ENCODE assay signal across 13 mouse cellular contexts in the genomic region with DNA sequence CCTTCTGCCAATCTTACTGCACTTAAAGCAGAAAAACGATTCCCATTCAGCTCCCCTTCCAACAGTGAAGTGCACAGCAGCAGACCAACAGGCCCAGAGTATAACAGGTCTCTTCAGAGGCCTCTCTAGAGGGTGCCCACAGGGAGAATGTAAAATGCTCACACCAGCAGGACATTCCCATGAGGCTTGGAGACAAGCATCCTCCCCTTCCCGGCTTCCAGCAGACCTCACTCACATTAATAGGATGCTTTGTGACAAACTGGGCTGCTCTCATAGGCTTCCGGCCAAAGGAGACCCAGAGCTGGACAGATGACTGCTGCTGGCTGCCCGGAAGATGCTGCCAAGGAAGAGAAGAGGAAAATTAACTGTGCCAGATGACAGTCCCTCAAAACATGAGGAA. TPM values are rescaled to one million over a fixed set of nuclear protein-coding genes. Genes with fewer than 3 reads are reported as not detected.
DNase-seq lines count a peak whose midpoint lies in the region; ATAC-seq lines count a peak whose summit lies in the region.
"Had no signal": no experiment of that assay in that cellular context is flagged by ENCODE, and none has a peak within 500 bp of the region (broad histone marks: within the 10 kb centered on the region; RNA-seq: fewer than 3 reads in every experiment).

No protein-coding gene starts in this region.

- no peaks in the 10 kb centered on the region for H3K36me3 ChIP-seq in hindbrain, embryonic 16.5 days (ENCODE audit: control insufficient read depth, insufficient read depth, low read length)
- no peaks in the 10 kb centered on the region for H3K36me3 ChIP-seq in hindbrain, embryonic 10.5 days
- peaks cover 4% of the 10 kb centered on the region; the same call in 1 of the 2 replicates for H3K36me3 ChIP-seq in midbrain, embryonic 14.5 days (ENCODE audit: control insufficient read depth, insufficient read depth, low read length)
- no peaks in the 10 kb centered on the region for H3K36me3 ChIP-seq in midbrain, embryonic 13.5 days
- H3K36me3 ChIP-seq: forebrain, embryonic 10.5 days; limb, embryonic 15.5 days had no signal

- no peaks in the 10 kb centered on the region for H3K9me3 ChIP-seq in hindbrain, embryonic 16.5 days (ENCODE audit: control insufficient read depth, low read length)
- H3K9me3 ChIP-seq in hindbrain, embryonic 10.5 days: no peaks in the 10 kb centered on the region
- H3K9me3 ChIP-seq in midbrain, embryonic 14.5 days (ENCODE audit: control insufficient read depth, low read length): no peaks in the 10 kb centered on the region
- H3K9me3 ChIP-seq in midbrain, embryonic 13.5 days: no peaks in the 10 kb centered on the region
- H3K9me3 ChIP-seq: forebrain, embryonic 10.5 days; limb, embryonic 15.5 days; neural tube, embryonic 13.5 days had no signal

- 0 out of 2 replicates have a peak overlapping the region, but pooled peaks have one; percentile 13 for H3K9ac ChIP-seq in hindbrain, embryonic 16.5 days (ENCODE audit: low read depth, low read length)
- no peak overlapping the region for H3K9ac ChIP-seq in midbrain, embryonic 14.5 days (replicated peaks; ENCODE audit: low read length)
- H3K9ac ChIP-seq in midbrain, embryonic 13.5 days (replicated peaks): no peak overlapping the region
- H3K9ac ChIP-seq: limb, embryonic 15.5 days; neural tube, embryonic 13.5 days had no signal

- H3K4me3 ChIP-seq in hindbrain, embryonic 16.5 days (ENCODE audit: low read length): no peak overlapping the region
- H3K4me3 ChIP-seq in hindbrain, embryonic 10.5 days: no peak overlapping the region
- H3K4me3 ChIP-seq in midbrain, embryonic 14.5 days (replicated peaks; ENCODE audit: low read depth, low read length): no peak overlapping the region
- no peak overlapping the region for H3K4me3 ChIP-seq in midbrain, embryonic 13.5 days (replicated peaks)
- H3K4me3 ChIP-seq: forebrain, embryonic 10.5 days; limb, embryonic 15.5 days; neural tube, embryonic 13.5 days had no signal

- H3K27me3 ChIP-seq in hindbrain, embryonic 16.5 days (replicated peaks; ENCODE audit: control insufficient read depth, insufficient read depth, low read length): no peaks in the 10 kb centered on the region
- H3K27me3 ChIP-seq in hindbrain, embryonic 10.5 days (ENCODE audit: insufficient read depth, poor library complexity, severe bottlenecking): no peaks in the 10 kb centered on the region
- H3K27me3 ChIP-seq in midbrain, embryonic 14.5 days (ENCODE audit: control insufficient read depth, insufficient read depth, low read length): no peaks in the 10 kb centered on the region
- H3K27me3 ChIP-seq in midbrain, embryonic 13.5 days: no peaks in the 10 kb centered on the region
- H3K27me3 ChIP-seq: limb, embryonic 15.5 days; neural tube, embryonic 13.5 days had no signal

- ATAC-seq in hindbrain, embryonic 16.5 days: peak; percentile 70
- no peak for ATAC-seq in midbrain, embryonic 14.5 days (ENCODE audit: low FRiP score, low TSS enrichment)
- ATAC-seq in midbrain, embryonic 13.5 days: no peak
- no peak for ATAC-seq in megakaryocyte progenitor cell, adult 5-6 weeks (replicated peaks; ENCODE audit: poor library complexity)

- peaks cover 8% of the 10 kb centered on the region; the same call in 1 of the 2 replicates for H3K4me1 ChIP-seq in hindbrain, embryonic 16.5 days (ENCODE audit: control insufficient read depth, insufficient read depth, low read depth, low read length)
- H3K4me1 ChIP-seq in hindbrain, embryonic 10.5 days (replicated peaks): no peaks in the 10 kb centered on the region; the same call in 1 of the 2 replicates
- 0 out of 2 replicates have a peak, but pooled peaks cover 4% of the 10 kb centered on the region for H3K4me1 ChIP-seq in midbrain, embryonic 14.5 days (ENCODE audit: control insufficient read depth, insufficient read depth, low read length)
- peaks cover 11% of the 10 kb centered on the region for H3K4me1 ChIP-seq in midbrain, embryonic 13.5 days (replicated peaks)

- peak overlapping the region; percentile 41; the same call in 1 of the 2 replicates for H3K27ac ChIP-seq in hindbrain, embryonic 16.5 days (ENCODE audit: low read depth, low read length)
- H3K27ac ChIP-seq in hindbrain, embryonic 10.5 days: no peak overlapping the region
- no peak overlapping the region for H3K27ac ChIP-seq in midbrain, embryonic 14.5 days (replicated peaks; ENCODE audit: low read depth, low read length)
- H3K27ac ChIP-seq in midbrain, embryonic 13.5 days: no peak overlapping the region
- H3K27ac ChIP-seq: forebrain, embryonic 10.5 days; limb, embryonic 15.5 days; neural tube, embryonic 13.5 days had no signal

- no peak for DNase-seq in hindbrain, embryonic 10.5 days (ENCODE audit: low spot score)
- DNase-seq in midbrain, embryonic 14.5 days: peak; percentile 22
- DNase-seq in cerebellum, adult 9-11 months: peak; percentile 67
- peak; percentile 23 for DNase-seq in lung, postnatal 25 days (ENCODE audit: low spot score)
- no peak for DNase-seq in thymus, postnatal 25 days
- DNase-seq: heart, adult 18-20 months; kidney, postnatal 36 days had no signal

- H3K4me2 ChIP-seq in hindbrain, embryonic 16.5 days (ENCODE audit: low read length): no peak overlapping the region
- H3K4me2 ChIP-seq in midbrain, embryonic 14.5 days (ENCODE audit: low read length): no peak overlapping the region
- no peak overlapping the region for H3K4me2 ChIP-seq in midbrain, embryonic 13.5 days (replicated peaks)
- H3K4me2 ChIP-seq: limb, embryonic 15.5 days; neural tube, embryonic 13.5 days had no signal

- 34% methylated on average over 4 of the region's 4 CpGs for WGBS in hindbrain, embryonic 16.5 days
- 71% methylated on average over 4 of the region's 4 CpGs for WGBS in hindbrain, embryonic 10.5 days
- WGBS in midbrain, embryonic 14.5 days: 66% methylated on average over 4 of the region's 4 CpGs
- 76% methylated on average over 4 of the region's 4 CpGs for WGBS in midbrain, embryonic 13.5 days

RNA-seq across cellular contexts. Expression of gene Sorl1, which starts 52.1 kb away (rescaled TPM):
- polyA plus RNA-seq in hindbrain, embryonic 16.5 days (2015; fragmentation: Nextera tagmentation; extraction: Ambion mirVana): 11.0 and 11.4 TPM in 2 replicates
- polyA plus RNA-seq in hindbrain, embryonic 10.5 days (2016; fragmentation: Nextera tagmentation; extraction: Ambion mirVana): 4.3 and 4.6 TPM in 2 replicates
- polyA plus RNA-seq in midbrain, embryonic 14.5 days (2014; fragmentation: Nextera tagmentation; extraction: Ambion mirVana): 8.3 and 8.8 TPM in 2 replicates
- polyA plus RNA-seq in midbrain, embryonic 13.5 days (2015; fragmentation: Nextera tagmentation; extraction: Ambion mirVana): 5.4 and 6.1 TPM in 2 replicates
- total RNA-seq in megakaryocyte progenitor cell, adult 5-6 weeks (2015): 26.8 and 29.4 TPM in 2 replicates
- total RNA-seq in megakaryocyte progenitor cell, adult 5-6 weeks (2017): 23.9 and 29.4 TPM in 2 replicates

Comparison
In these comparisons a context has a peak if more than half of its experiments do, and no peak if none do; other contexts are left out.
1. DNase-seq: peak in midbrain, embryonic 14.5 days (single experiment), cerebellum, adult 9-11 months (single experiment) and lung, postnatal 25 days (single experiment); none in hindbrain, embryonic 10.5 days (single experiment) and thymus, postnatal 25 days (single experiment).